Mouse (Mus musculus): ENCODE data around the gene Foxi3.

DNA sequence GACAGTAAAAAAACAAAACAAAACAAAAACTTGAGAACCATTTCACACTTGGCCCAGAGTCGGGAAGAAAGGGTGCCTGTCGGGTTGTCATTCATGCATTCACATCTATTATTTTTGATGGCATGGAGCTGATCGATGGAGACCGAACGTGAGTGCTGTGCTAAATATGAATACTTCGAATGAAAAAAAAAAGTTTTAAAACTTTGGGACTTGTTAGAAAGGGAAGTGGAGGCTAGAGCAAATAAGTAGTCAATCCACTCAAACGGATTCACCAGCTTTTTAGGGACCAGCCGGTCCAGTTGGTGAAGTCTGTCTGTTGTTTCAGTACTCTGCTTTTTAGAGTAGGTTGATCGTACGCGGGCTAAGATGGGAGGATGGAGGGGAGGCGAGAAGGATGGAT lies 490 bp upstream of the Foxi3 start:
- TF ChIP-seq ZKSCAN1 (IDR thresholded peaks at IDR 0.05; ENCODE audit: borderline replicate concordance, low read depth, low read length) (no peak), CTCF (conservative IDR thresholded peaks at IDR 0.05 in 1 of 2, IDR thresholded peaks at IDR 0.05 in 1 of 2; ENCODE audit: low read depth in 2 of 2, low read length in 2 of 2) (no peak), POLR2A (IDR thresholded peaks at IDR 0.05; ENCODE audit: low read depth, low read length) (no peak), USF1 (IDR thresholded peaks at IDR 0.05; ENCODE audit: low read depth, low read length) (no peak), E2F4 (IDR thresholded peaks at IDR 0.05; ENCODE audit: insufficient replicate concordance, low read depth, low read length) (no peak), MAX (IDR thresholded peaks at IDR 0.05; ENCODE audit: low read length) (no peak)

All from CH12.LX (cell line).